Mouse (Mus musculus) olfactory bulb, adult 2 months (tissue): ENCODE results near the gene Cep295.
"Not testable (repeated sequence)": the region's sequence is repeated elsewhere in the genome, so short reads cannot be mapped to it uniquely, and the experiment has no call there.

ENCODE experiments used
- CTCF ChIP-seq: fragments of 200-500 bp; IDR thresholded peaks from 2 replicates; pipeline ENCODE4 v1.5.1; 2012; ENCODE audit warnings: low read depth, mild to moderate bottlenecking, low read length, moderate library complexity; ENCODE audit not compliant: insufficient read depth
- POLR2A ChIP-seq: fragments of 200-500 bp; IDR thresholded peaks from 2 replicates; pipeline ENCODE4 v1.6.1; 2012; ENCODE audit warnings: mild to moderate bottlenecking, low read depth, low read length, moderate library complexity; ENCODE audit not compliant: insufficient read depth

DNA sequence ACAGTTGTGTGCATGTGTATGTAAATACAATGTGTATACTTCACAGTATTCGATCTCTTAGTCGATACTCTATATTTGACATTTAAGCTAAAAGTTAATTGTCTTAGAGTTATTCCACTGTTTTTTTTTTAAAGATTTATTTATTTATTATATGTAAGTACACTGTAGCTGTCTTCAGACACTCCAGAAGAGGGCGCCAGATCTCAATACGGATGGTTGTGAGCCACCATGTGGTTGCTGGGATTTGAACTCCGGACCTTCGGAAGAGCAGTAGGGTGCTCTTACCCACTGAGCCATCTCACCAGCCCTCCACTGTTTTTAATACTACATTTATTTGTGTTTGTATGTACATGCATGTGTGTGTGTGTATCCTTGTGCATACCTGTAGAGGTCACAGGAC, 55.6 kb downstream of the Cep295 start:
- not testable (repeated sequence) for TF ChIP-seq POLR2A, CTCF
